Mouse (Mus musculus): Measurements from ENCODE around the gene Tox4. TPM values are rescaled to one million over a fixed set of nuclear protein-coding genes. Genes with fewer than 3 reads are reported as not detected.
"Not testable (repeated sequence)": the region's sequence is repeated elsewhere in the genome, so short reads cannot be mapped to it uniquely, and the experiment has no call there.

Tox4 gene
- polyA plus RNA-seq, 1 experiment from 2014 or later: 36.9 TPM

GRCm38 (mm10) chr14:52257484-52258213 is 21.3 kb upstream of the Tox4 start, which contains the start of gene Chd8:
TSS of gene Chd8 (minus strand) at chr14:52257780.
- ATAC-seq (ENCODE audit: low read depth) (peak; percentile 100), DNase-seq (ENCODE audit: low spot score) (peak; percentile 99)
- Histone ChIP-seq H3K4me1 (ENCODE audit: control insufficient read depth, insufficient read depth, low read length) (peaks cover 4% of the 10 kb centered on the region; the same call in 1 of the 2 replicates), H3K27me3 (replicated peaks; ENCODE audit: control insufficient read depth, insufficient read depth, low read length) (no peaks in the 10 kb centered on the region), H3K9me3 (ENCODE audit: control insufficient read depth, low read length) (no peaks in the 10 kb centered on the region), H3K36me3 (ENCODE audit: control insufficient read depth, insufficient read depth, low read length) (peaks cover 6% of the 10 kb centered on the region; the same call in 1 of the 2 replicates), H3K27ac (replicated peaks; ENCODE audit: low read depth, low read length) (peak within 1 kb of the TSS; percentile 86), H3K9ac (ENCODE audit: low read depth, low read length) (peak within 1 kb of the TSS; percentile 67), H3K4me3 (ENCODE audit: low read depth, low read length) (peak within 1 kb of the TSS; percentile 61), H3K4me2 (ENCODE audit: low read depth, low read length) (peak within 1 kb of the TSS; percentile 70)
- WGBS: 0% methylated on average over 38 of the region's 54 CpGs

DNA sequence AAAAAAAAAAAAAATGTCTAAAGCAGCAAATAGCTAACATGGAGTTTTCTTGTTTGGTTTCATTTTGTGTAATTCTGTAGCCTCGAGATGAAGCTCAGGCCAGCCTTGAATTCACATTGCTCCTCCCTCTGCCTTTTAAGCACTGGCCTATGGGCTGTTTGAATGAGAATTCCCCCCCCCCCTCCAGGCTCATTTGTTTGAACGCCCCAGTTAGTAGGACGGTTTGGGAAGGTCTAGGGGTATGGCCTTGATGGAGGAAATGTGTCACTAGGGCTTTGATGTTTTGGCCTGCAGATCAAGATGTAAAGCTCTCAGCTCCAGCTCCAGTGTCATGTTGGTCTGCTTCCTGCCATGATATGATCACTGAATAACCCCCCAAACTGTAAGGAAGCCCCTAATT is 6.2 kb upstream of the Tox4 start:
- WGBS: 73% methylated on average over 3 of the region's 3 CpGs
- peaks cover 28% of the 10 kb centered on the region for H3K36me3 ChIP-seq (ENCODE audit: control insufficient read depth, insufficient read depth, low read length)
- no peak overlapping the region for H3K4me3 ChIP-seq (ENCODE audit: low read depth, low read length)
- no peak overlapping the region for H3K4me2 ChIP-seq (ENCODE audit: low read depth, low read length)
- no peaks in the 10 kb centered on the region for H3K4me1 ChIP-seq (ENCODE audit: control insufficient read depth, insufficient read depth, low read length)
- H3K9me3 ChIP-seq (ENCODE audit: control insufficient read depth, low read length): no peaks in the 10 kb centered on the region
- H3K27me3 ChIP-seq (replicated peaks; ENCODE audit: control insufficient read depth, insufficient read depth, low read length): no peaks in the 10 kb centered on the region
- H3K27ac ChIP-seq (replicated peaks; ENCODE audit: low read depth, low read length): no peak overlapping the region
- H3K9ac ChIP-seq (ENCODE audit: low read depth, low read length): no peak overlapping the region
- ATAC-seq (ENCODE audit: low read depth) (no peak), DNase-seq (ENCODE audit: low spot score) (no peak)

- H3K27ac ChIP-seq (replicated peaks; ENCODE audit: low read depth, low read length): no peak overlapping the region
- WGBS: 93% methylated on average over 4 of the region's 4 CpGs
- no peak for DNase-seq (ENCODE audit: low spot score)
These were observed 1.7 kb upstream of the Tox4 start for GRCm38 (mm10) chr14:52277210-52277609.

GRCm38 (mm10) chr14:52279747-52280120 is 788 bp downstream of the Tox4 start:
- peak overlapping the region; percentile 72 for H3K4me2 ChIP-seq (ENCODE audit: low read depth, low read length)
- peaks cover 9% of the 10 kb centered on the region for H3K36me3 ChIP-seq (ENCODE audit: control insufficient read depth, insufficient read depth, low read length)
- no peaks in the 10 kb centered on the region for H3K9me3 ChIP-seq (ENCODE audit: control insufficient read depth, low read length)
- DNase-seq (ENCODE audit: low spot score): no peak
- 3% methylated on average over 16 of the region's 21 CpGs for WGBS
- H3K27me3 ChIP-seq (replicated peaks; ENCODE audit: control insufficient read depth, insufficient read depth, low read length): no peaks in the 10 kb centered on the region
- H3K4me3 ChIP-seq (ENCODE audit: low read depth, low read length): peak overlapping the region; percentile 91
- peak overlapping the region; percentile 88 for H3K27ac ChIP-seq (replicated peaks; ENCODE audit: low read depth, low read length)
- peaks cover 11% of the 10 kb centered on the region for H3K4me1 ChIP-seq (ENCODE audit: control insufficient read depth, insufficient read depth, low read length)
- peak; percentile 10; the same call in 1 of the 2 replicates for ATAC-seq (ENCODE audit: low read depth)
- peak overlapping the region; percentile 94 for H3K9ac ChIP-seq (ENCODE audit: low read depth, low read length)

More at GRCm38 (mm10) chr14:52277210-52277609, 1.7 kb upstream of the Tox4 start:
- Histone ChIP-seq H3K36me3 (ENCODE audit: control insufficient read depth, insufficient read depth, low read length) (peaks cover 22% of the 10 kb centered on the region), H3K4me1 (ENCODE audit: control insufficient read depth, insufficient read depth, low read length) (peaks cover 11% of the 10 kb centered on the region), H3K9me3 (ENCODE audit: control insufficient read depth, low read length) (no peaks in the 10 kb centered on the region), H3K9ac (ENCODE audit: low read depth, low read length) (no peak overlapping the region), H3K27me3 (replicated peaks; ENCODE audit: control insufficient read depth, insufficient read depth, low read length) (no peaks in the 10 kb centered on the region), H3K4me3 (ENCODE audit: low read depth, low read length) (no peak overlapping the region), H3K4me2 (ENCODE audit: low read depth, low read length) (no peak overlapping the region)
- no peak for ATAC-seq (ENCODE audit: low read depth)

DNA sequence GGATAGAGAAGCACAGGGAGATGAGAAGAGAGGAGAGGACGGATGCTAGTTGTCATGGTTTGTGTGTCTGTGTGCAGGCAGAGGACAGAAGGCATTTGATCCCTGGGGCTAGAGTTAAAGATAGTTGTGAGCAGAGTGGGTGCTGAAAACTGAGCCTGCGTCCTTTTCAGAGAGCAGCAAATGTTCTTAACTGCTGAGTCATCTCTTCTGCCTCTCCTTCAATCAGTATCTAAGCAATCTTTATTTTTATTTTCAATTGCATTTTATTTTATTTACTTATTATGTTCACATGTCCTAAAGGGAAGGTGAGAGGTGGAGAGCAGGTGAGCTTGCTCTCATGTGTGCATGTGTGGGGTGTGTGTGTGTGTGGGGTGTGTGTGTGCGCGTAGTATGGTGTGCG is 4.7 kb downstream of the Tox4 start:
- Histone ChIP-seq H3K4me2 (ENCODE audit: low read depth, low read length) (no peak overlapping the region), H3K27ac (replicated peaks; ENCODE audit: low read depth, low read length) (no peak overlapping the region), H3K27me3 (replicated peaks; ENCODE audit: control insufficient read depth, insufficient read depth, low read length) (no peaks in the 10 kb centered on the region), H3K9ac (ENCODE audit: low read depth, low read length) (no peak overlapping the region), H3K4me3 (ENCODE audit: low read depth, low read length) (no peak overlapping the region), H3K36me3 (ENCODE audit: control insufficient read depth, insufficient read depth, low read length) (peaks cover 36% of the 10 kb centered on the region), H3K9me3 (ENCODE audit: control insufficient read depth, low read length) (no peaks in the 10 kb centered on the region), H3K4me1 (ENCODE audit: control insufficient read depth, insufficient read depth, low read length) (peaks cover 8% of the 10 kb centered on the region)
- 97% methylated on average over 5 of the region's 5 CpGs for WGBS
- DNase-seq (ENCODE audit: low spot score): no peak
- ATAC-seq (ENCODE audit: low read depth): no peak

GRCm38 (mm10) chr14:52284191-52284590 is 5.2 kb downstream of the Tox4 start:
- no peak for ATAC-seq (ENCODE audit: low read depth)
- Histone ChIP-seq H3K9ac (ENCODE audit: low read depth, low read length) (no peak overlapping the region), H3K9me3 (ENCODE audit: control insufficient read depth, low read length) (no peaks in the 10 kb centered on the region), H3K27ac (replicated peaks; ENCODE audit: low read depth, low read length) (no peak overlapping the region), H3K4me2 (ENCODE audit: low read depth, low read length) (no peak overlapping the region), H3K4me3 (ENCODE audit: low read depth, low read length) (no peak overlapping the region), H3K4me1 (ENCODE audit: control insufficient read depth, insufficient read depth, low read length) (peaks cover 8% of the 10 kb centered on the region), H3K27me3 (replicated peaks; ENCODE audit: control insufficient read depth, insufficient read depth, low read length) (no peaks in the 10 kb centered on the region), H3K36me3 (ENCODE audit: control insufficient read depth, insufficient read depth, low read length) (peaks cover 40% of the 10 kb centered on the region)
- 88% methylated on average over 3 of the region's 3 CpGs for WGBS
- DNase-seq (ENCODE audit: low spot score): no peak

DNA sequence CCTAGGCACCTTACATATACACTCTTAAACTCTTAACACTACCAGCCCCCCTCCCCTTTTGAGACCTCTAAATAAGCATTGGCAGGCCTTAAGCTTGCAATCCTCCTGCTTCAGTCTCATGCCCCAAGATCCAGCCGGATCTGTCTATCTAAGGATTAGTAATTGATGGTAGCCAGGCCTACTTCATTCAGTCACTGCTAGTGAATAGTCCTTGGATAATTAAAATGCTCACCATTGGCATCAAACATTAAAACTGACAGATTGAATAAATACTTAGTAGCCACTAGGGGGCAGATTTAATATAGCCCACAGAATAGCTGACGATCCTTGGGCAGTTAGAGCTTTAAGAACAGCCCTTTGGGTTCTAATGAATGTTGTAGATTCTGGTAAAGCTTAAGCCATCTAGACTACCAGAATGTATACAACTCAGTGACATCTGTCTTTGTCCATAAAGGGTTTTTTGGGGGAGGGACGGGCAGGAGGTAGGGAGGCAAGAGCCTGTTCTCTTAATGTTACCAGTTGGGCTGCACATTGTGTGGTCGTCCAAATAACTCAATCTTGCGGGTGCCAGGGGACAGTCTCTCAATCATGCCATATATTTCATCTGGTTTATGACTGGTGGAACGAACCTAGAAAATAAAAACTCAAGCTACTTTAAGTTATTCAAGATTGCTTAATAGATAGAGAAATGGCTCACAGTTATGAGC is 16.8 kb downstream of the Tox4 start:
- no peaks in the 10 kb centered on the region for H3K4me1 ChIP-seq (ENCODE audit: control insufficient read depth, insufficient read depth, low read length)
- H3K27me3 ChIP-seq (replicated peaks; ENCODE audit: control insufficient read depth, insufficient read depth, low read length): no peaks in the 10 kb centered on the region
- peak; percentile 54; the same call in 1 of the 2 replicates for ATAC-seq (ENCODE audit: low read depth)
- peak; percentile 74 for DNase-seq (ENCODE audit: low spot score)
- no peak overlapping the region for H3K9ac ChIP-seq (ENCODE audit: low read depth, low read length)
- H3K4me3 ChIP-seq (ENCODE audit: low read depth, low read length): no peak overlapping the region
- H3K9me3 ChIP-seq (ENCODE audit: control insufficient read depth, low read length): no peaks in the 10 kb centered on the region
- H3K4me2 ChIP-seq (ENCODE audit: low read depth, low read length): no peak overlapping the region
- 71% methylated on average over 6 of the region's 6 CpGs for WGBS
- H3K36me3 ChIP-seq (ENCODE audit: control insufficient read depth, insufficient read depth, low read length): peaks cover 91% of the 10 kb centered on the region
- H3K27ac ChIP-seq (replicated peaks; ENCODE audit: low read depth, low read length): no peak overlapping the region

GRCm38 (mm10) chr14:52303517-52303916 is 24.6 kb downstream of the Tox4 start:
- not testable (repeated sequence) for H3K9me3 ChIP-seq (ENCODE audit: control insufficient read depth, low read length); H3K27ac ChIP-seq (replicated peaks; ENCODE audit: low read depth, low read length); H3K4me2 ChIP-seq (ENCODE audit: low read depth, low read length); H3K9ac ChIP-seq (ENCODE audit: low read depth, low read length); H3K4me3 ChIP-seq (ENCODE audit: low read depth, low read length); H3K4me1 ChIP-seq (ENCODE audit: control insufficient read depth, insufficient read depth, low read length); H3K27me3 ChIP-seq (replicated peaks; ENCODE audit: control insufficient read depth, insufficient read depth, low read length); DNase-seq (ENCODE audit: low spot score); ATAC-seq (ENCODE audit: low read depth)
- H3K36me3 ChIP-seq (ENCODE audit: control insufficient read depth, insufficient read depth, low read length): peaks cover 22% of the 10 kb centered on the region
- WGBS: 87% methylated on average over 3 of the region's 3 CpGs
